Mouse (Mus musculus): ENCODE measurements around the gene Ephx1. TPM values are rescaled to one million over a fixed set of nuclear protein-coding genes. Genes with fewer than 3 reads are reported as not detected.
"Not testable (repeated sequence)": the region's sequence is repeated elsewhere in the genome, so short reads cannot be mapped to it uniquely, and the experiment has no call there.

Gene Ephx1
- polyA plus RNA-seq, 1 experiment from 2014 or later: 4.0 TPM

- H3K4me2 ChIP-seq (replicated peaks); H3K4me3 ChIP-seq; H3K27me3 ChIP-seq; H3K36me3 ChIP-seq; H3K9ac ChIP-seq (replicated peaks); H3K27ac ChIP-seq (replicated peaks); ATAC-seq (replicated peaks); H3K9me3 ChIP-seq; H3K4me1 ChIP-seq: not testable (repeated sequence)
- 71% methylated on average over 5 of the region's 5 CpGs for WGBS
Observed at GRCm38 (mm10) chr1:181035015-181035778, 14.5 kb upstream of the Ephx1 start.

GRCm38 (mm10) chr1:181022265-181022664 lies 1.6 kb upstream of the Ephx1 start:
- Histone ChIP-seq H3K4me1 (peaks cover 3% of the 10 kb centered on the region), H3K27ac (replicated peaks) (no peak overlapping the region), H3K4me3 (no peak overlapping the region), H3K9ac (replicated peaks) (no peak overlapping the region), H3K27me3 (no peaks in the 10 kb centered on the region), H3K9me3 (no peaks in the 10 kb centered on the region), H3K4me2 (replicated peaks) (no peak overlapping the region), H3K36me3 (no peaks in the 10 kb centered on the region)
- ATAC-seq (replicated peaks): no peak
- 19% methylated on average over 1 of the region's 1 CpGs for WGBS

DNA sequence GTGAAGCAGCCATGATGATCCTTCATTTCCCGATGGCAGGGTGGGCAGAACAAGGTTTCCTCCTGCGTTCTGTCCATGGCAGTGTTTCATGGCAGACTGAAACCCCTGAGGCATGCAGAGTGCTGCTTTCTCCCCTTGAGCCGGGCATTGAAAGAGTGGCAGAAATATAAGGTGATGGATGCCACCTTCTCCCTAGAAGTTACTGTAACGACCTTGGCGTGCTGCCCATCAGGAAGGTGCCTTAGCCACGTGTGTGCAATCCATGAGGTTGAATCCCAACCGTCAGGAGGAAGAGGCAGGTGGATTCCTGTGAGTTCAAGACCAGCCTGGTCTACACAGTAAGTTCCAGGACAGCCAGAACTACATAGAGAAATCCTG lies 773 bp upstream of the Ephx1 start:
- Histone ChIP-seq H3K9me3 (no peaks in the 10 kb centered on the region), H3K4me3 (no peak overlapping the region), H3K27ac (replicated peaks) (no peak overlapping the region), H3K36me3 (no peaks in the 10 kb centered on the region), H3K27me3 (no peaks in the 10 kb centered on the region), H3K4me1 (peaks cover 11% of the 10 kb centered on the region), H3K4me2 (replicated peaks) (no peak overlapping the region), H3K9ac (replicated peaks) (no peak overlapping the region)
- 54% methylated on average over 7 of the region's 7 CpGs for WGBS
- no peak for ATAC-seq (replicated peaks)

DNA sequence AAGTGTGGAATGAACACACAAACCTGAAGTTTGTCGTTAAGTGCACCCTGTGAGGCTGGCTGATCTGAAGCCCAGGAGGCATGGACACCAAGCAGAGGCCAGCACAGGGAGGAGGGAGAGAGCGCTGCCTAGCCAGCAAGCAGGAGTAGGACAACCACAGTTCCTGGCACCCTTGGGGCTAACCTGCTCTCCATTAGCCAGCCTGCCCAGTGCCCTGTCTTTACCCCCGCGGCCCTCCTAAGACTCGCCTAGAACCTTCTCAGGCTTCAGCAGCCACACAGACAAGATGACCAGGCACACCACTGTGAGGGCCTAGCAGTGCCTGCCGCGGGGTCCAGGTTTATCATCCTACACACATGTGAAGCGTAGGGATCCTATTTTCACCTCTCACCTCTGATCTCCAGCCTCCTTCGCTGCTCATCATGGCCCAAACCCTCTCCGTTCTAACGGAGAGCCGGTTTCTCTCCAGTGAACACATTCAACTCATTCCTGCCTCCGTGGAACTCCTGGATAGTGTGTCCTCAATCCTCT lies 2.7 kb downstream of the Ephx1 start:
- no peak for ATAC-seq (replicated peaks)
- H3K9ac ChIP-seq (replicated peaks): no peak overlapping the region
- H3K4me3 ChIP-seq: 0 out of 2 replicates have a peak overlapping the region, but pooled peaks have one; percentile 42
- H3K27me3 ChIP-seq: no peaks in the 10 kb centered on the region
- no peaks in the 10 kb centered on the region for H3K9me3 ChIP-seq
- 76% methylated on average over 13 of the region's 13 CpGs for WGBS
- H3K4me2 ChIP-seq (replicated peaks): no peak overlapping the region
- peaks cover 22% of the 10 kb centered on the region for H3K4me1 ChIP-seq
- no peak overlapping the region for H3K27ac ChIP-seq (replicated peaks)
- no peaks in the 10 kb centered on the region for H3K36me3 ChIP-seq

- H3K27me3 ChIP-seq: no peaks in the 10 kb centered on the region
- H3K36me3 ChIP-seq: no peaks in the 10 kb centered on the region
- peak; percentile 82 for ATAC-seq (replicated peaks)
- peaks cover 22% of the 10 kb centered on the region for H3K4me1 ChIP-seq
- H3K9ac ChIP-seq (replicated peaks): peak overlapping the region; percentile 45
- H3K27ac ChIP-seq (replicated peaks): no peak overlapping the region
- no peaks in the 10 kb centered on the region for H3K9me3 ChIP-seq
- WGBS: under 1% methylated on average over 22 of the region's 22 CpGs
- H3K4me3 ChIP-seq: peak overlapping the region; percentile 42
- peak overlapping the region; percentile 89 for H3K4me2 ChIP-seq (replicated peaks)
Observed at GRCm38 (mm10) chr1:181017212-181017711, 3.4 kb downstream of the Ephx1 start.

DNA sequence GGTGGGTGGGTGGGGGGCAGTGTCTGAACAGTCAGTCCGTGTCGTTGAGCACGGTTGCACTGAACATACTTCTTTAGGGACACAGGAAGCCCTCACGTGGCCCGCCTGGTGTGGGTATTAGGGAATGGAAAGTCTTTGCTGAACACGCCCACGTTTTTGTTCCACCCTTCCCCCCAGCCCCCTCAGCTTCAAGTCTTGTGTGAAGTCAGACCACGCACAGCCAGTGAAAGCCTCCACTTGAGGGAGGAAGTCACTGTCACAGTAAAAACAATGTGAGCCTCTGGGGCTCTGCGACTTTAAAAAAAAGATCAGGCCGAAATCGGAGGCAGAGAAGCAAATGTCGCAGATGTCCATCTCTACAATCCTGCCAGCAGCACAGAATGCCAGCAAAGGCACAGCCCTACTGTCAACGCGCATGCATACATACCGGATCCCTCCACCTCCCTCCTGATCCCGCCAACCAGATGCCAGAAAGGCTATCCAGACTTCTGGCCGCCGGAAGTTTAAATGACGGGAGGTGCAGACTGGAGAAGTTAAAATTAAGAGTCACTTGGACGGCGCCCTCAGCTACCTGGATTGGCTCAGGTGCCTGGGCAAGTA lies 4.1 kb downstream of the Ephx1 start:
- peak overlapping the region; percentile 42 for H3K4me3 ChIP-seq
- ATAC-seq (replicated peaks): peak; percentile 77
- H3K27ac ChIP-seq (replicated peaks): no peak overlapping the region; the same call in 1 of the 2 replicates
- H3K36me3 ChIP-seq: no peaks in the 10 kb centered on the region
- H3K4me2 ChIP-seq (replicated peaks): peak overlapping the region; percentile 89
- H3K9ac ChIP-seq (replicated peaks): peak overlapping the region; percentile 45
- peaks cover 22% of the 10 kb centered on the region for H3K4me1 ChIP-seq
- WGBS: 3% methylated on average over 21 of the region's 21 CpGs
- H3K27me3 ChIP-seq: no peaks in the 10 kb centered on the region
- no peaks in the 10 kb centered on the region for H3K9me3 ChIP-seq

GRCm38 (mm10) chr1:181016045-181016444 lies 4.7 kb downstream of the Ephx1 start:
- Histone ChIP-seq H3K27me3 (no peaks in the 10 kb centered on the region), H3K9ac (replicated peaks) (no peak overlapping the region), H3K9me3 (no peaks in the 10 kb centered on the region), H3K36me3 (no peaks in the 10 kb centered on the region), H3K4me1 (peaks cover 22% of the 10 kb centered on the region), H3K4me2 (replicated peaks) (0 out of 2 replicates have a peak overlapping the region, but pooled peaks have one; percentile 89), H3K27ac (replicated peaks) (no peak overlapping the region), H3K4me3 (no peak overlapping the region)
- ATAC-seq (replicated peaks): no peak
- 86% methylated on average over 4 of the region's 4 CpGs for WGBS

DNA sequence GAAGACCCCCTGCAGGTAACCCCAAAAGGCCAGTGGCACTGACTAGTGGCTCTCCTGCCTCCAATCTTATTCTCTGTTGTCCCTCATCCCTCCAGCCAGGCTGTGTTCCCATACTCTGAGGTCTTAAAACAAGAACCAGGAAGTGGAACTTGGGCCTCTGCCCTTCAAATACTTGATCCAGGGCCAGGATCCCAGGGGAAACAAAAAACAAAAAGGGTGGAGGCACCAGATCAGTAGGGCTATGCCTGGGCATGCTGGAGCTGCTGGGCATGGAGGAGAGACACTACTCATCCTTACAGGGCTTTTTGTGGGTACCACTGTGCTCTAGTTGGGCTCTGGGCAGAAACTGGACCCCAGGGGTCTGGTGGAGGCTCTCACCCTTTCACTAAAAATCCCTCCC lies 5.1 kb downstream of the Ephx1 start:
- H3K27ac ChIP-seq (replicated peaks): no peak overlapping the region
- no peaks in the 10 kb centered on the region for H3K36me3 ChIP-seq
- no peaks in the 10 kb centered on the region for H3K9me3 ChIP-seq
- no peak for ATAC-seq (replicated peaks)
- H3K4me1 ChIP-seq: peaks cover 22% of the 10 kb centered on the region
- no peak overlapping the region for H3K4me2 ChIP-seq (replicated peaks)
- H3K4me3 ChIP-seq: no peak overlapping the region
- H3K27me3 ChIP-seq: no peaks in the 10 kb centered on the region
- no peak overlapping the region for H3K9ac ChIP-seq (replicated peaks)

DNA sequence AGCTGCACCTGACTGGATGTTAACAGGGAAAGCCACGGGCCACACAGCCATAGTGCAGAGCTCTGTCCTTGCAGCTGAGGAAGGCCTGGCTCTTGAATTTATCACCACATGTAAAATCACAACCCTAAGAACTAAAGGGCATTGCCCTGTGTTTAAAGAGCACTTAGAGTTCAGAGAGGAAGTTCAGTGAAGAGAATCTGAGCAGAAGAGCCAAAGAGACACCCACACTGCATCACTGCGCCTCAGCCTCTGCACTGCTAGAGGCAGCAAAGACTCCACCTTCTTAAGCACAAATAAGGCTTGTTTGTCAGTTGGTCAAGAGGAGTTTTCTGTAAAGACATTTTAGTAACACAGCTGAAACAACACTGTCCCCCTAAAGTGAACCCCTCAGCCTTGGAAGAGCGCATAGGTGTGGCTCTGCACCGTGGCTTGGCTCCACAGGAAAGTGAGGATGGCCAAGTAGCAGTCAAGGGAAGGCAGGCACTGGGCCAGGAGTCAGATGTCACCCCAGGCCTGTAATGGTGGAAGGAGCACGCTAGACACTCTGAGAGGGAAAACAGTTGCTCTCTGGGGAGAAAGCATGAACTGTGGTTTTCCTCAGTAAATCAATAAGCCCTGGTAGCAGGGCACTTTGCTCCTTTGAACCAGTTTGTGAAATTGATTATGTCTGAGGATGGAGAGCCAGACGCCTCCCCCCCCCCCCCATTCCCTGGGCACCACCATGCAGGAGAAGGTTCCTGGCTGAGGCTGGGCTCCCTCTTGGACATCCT lies 5.8 kb downstream of the Ephx1 start:
- no peak for ATAC-seq (replicated peaks)
- no peak overlapping the region for H3K4me2 ChIP-seq (replicated peaks)
- H3K9ac ChIP-seq (replicated peaks): no peak overlapping the region
- H3K9me3 ChIP-seq: no peaks in the 10 kb centered on the region
- H3K4me3 ChIP-seq: no peak overlapping the region
- H3K4me1 ChIP-seq: peaks cover 22% of the 10 kb centered on the region
- WGBS: 80% methylated on average over 6 of the region's 6 CpGs
- no peaks in the 10 kb centered on the region for H3K36me3 ChIP-seq
- no peaks in the 10 kb centered on the region for H3K27me3 ChIP-seq
- no peak overlapping the region for H3K27ac ChIP-seq (replicated peaks)

DNA sequence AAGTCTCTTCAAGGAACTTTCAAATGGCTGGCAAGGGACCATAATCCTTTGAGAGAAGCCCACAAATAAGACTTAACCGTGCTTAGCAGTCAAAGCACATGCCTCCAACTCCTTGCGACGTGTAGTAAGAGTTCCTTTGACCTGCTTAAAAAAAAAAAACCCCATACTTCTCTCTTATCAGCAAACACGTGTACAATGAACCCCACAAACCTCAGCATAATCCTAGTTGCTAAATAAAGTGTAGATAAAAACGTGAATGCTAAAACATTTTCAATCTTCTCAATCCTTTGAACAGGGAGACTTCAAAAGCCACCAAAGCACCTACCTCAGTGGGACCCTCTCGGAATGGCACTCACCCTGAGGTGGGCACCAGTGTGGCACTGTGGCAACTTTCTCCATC lies 7.3 kb downstream of the Ephx1 start:
- Histone ChIP-seq H3K4me3 (no peak overlapping the region), H3K9me3 (no peaks in the 10 kb centered on the region), H3K4me2 (replicated peaks) (no peak overlapping the region), H3K36me3 (no peaks in the 10 kb centered on the region), H3K4me1 (peaks cover 22% of the 10 kb centered on the region), H3K27me3 (no peaks in the 10 kb centered on the region), H3K27ac (replicated peaks) (no peak overlapping the region), H3K9ac (replicated peaks) (no peak overlapping the region)
- no peak for ATAC-seq (replicated peaks)
- 74% methylated on average over 6 of the region's 6 CpGs for WGBS

GRCm38 (mm10) chr1:181012416-181012815 lies 8.3 kb downstream of the Ephx1 start:
- no peak for ATAC-seq (replicated peaks)
- Histone ChIP-seq H3K36me3 (no peaks in the 10 kb centered on the region), H3K27ac (replicated peaks) (no peak overlapping the region), H3K9ac (replicated peaks) (no peak overlapping the region), H3K4me1 (peaks cover 20% of the 10 kb centered on the region), H3K9me3 (no peaks in the 10 kb centered on the region), H3K4me2 (replicated peaks) (no peak overlapping the region), H3K4me3 (no peak overlapping the region), H3K27me3 (no peaks in the 10 kb centered on the region)
- WGBS: 88% methylated on average over 3 of the region's 3 CpGs

- H3K9ac ChIP-seq (replicated peaks): no peak overlapping the region
- ATAC-seq (replicated peaks): no peak
- WGBS: 68% methylated on average over 5 of the region's 5 CpGs
- H3K4me3 ChIP-seq: no peak overlapping the region
- no peaks in the 10 kb centered on the region for H3K36me3 ChIP-seq
- H3K9me3 ChIP-seq: no peaks in the 10 kb centered on the region
- peaks cover 12% of the 10 kb centered on the region for H3K4me1 ChIP-seq
- H3K27ac ChIP-seq (replicated peaks): no peak overlapping the region
- H3K27me3 ChIP-seq: no peaks in the 10 kb centered on the region
- no peak overlapping the region for H3K4me2 ChIP-seq (replicated peaks)
Observed at GRCm38 (mm10) chr1:181011601-181012000, 9.1 kb downstream of the Ephx1 start.
